Mouse (Mus musculus): ENCODE measurements around the gene Sdccag8.

Sdccag8 gene

GRCm38 (mm10) chr1:176943126-176943525, 128.7 kb downstream of the Sdccag8 start:
- DNase-seq (ENCODE audit: low read depth), result no peak

GRCm38 (mm10) chr1:176943987-176944386, 129.5 kb downstream of the Sdccag8 start:
- DNase-seq (ENCODE audit: low read depth), result no peak

GRCm38 (mm10) chr1:176944458-176945174, 130.2 kb downstream of the Sdccag8 start:
- no peak for DNase-seq (ENCODE audit: low read depth)

- DNase-seq (ENCODE audit: low read depth), result no peak
These were observed 130.7 kb downstream of the Sdccag8 start for GRCm38 (mm10) chr1:176945175-176945540.

GRCm38 (mm10) chr1:176946031-176946795, 131.8 kb downstream of the Sdccag8 start:
- DNase-seq (ENCODE audit: low read depth), result no peak

GRCm38 (mm10) chr1:176946796-176947181, 132.3 kb downstream of the Sdccag8 start:
- no peak for DNase-seq (ENCODE audit: low read depth)

GRCm38 (mm10) chr1:176948861-176949260, 134.4 kb downstream of the Sdccag8 start:
- DNase-seq (ENCODE audit: low read depth), result no peak

- DNase-seq (ENCODE audit: low read depth), result no peak
These were observed 134.9 kb downstream of the Sdccag8 start for GRCm38 (mm10) chr1:176949320-176949719.

GRCm38 (mm10) chr1:176950061-176950460, 135.6 kb downstream of the Sdccag8 start:
- peak; percentile 9 for DNase-seq (ENCODE audit: low read depth)

GRCm38 (mm10) chr1:176951836-176952235, 137.4 kb downstream of the Sdccag8 start:
- no peak for DNase-seq (ENCODE audit: low read depth)

- peak; percentile 60 for DNase-seq (ENCODE audit: low read depth)
These were observed 143.9 kb downstream of the Sdccag8 start for GRCm38 (mm10) chr1:176958311-176958710.

- DNase-seq (ENCODE audit: low read depth), result no peak
These were observed 147.3 kb downstream of the Sdccag8 start for GRCm38 (mm10) chr1:176961716-176962115.

- no peak for DNase-seq (ENCODE audit: low read depth)
These were observed 148.4 kb downstream of the Sdccag8 start for GRCm38 (mm10) chr1:176962894-176963293.

- no peak for DNase-seq (ENCODE audit: low read depth)
These were observed 152.8 kb downstream of the Sdccag8 start for GRCm38 (mm10) chr1:176967299-176967698.

GRCm38 (mm10) chr1:176970635-176971478, 156.4 kb downstream of the Sdccag8 start:
- DNase-seq (ENCODE audit: low read depth), result no peak

- DNase-seq (ENCODE audit: low read depth), result no peak
These were observed 157.0 kb downstream of the Sdccag8 start for GRCm38 (mm10) chr1:176971479-176971797.

- DNase-seq (ENCODE audit: low read depth), result no peak
These were observed 159.1 kb downstream of the Sdccag8 start for GRCm38 (mm10) chr1:176973356-176974088.

- no peak for DNase-seq (ENCODE audit: low read depth)
These were observed 164.8 kb downstream of the Sdccag8 start for GRCm38 (mm10) chr1:176979235-176979634.

- no peak for DNase-seq (ENCODE audit: low read depth)
These were observed 165.7 kb downstream of the Sdccag8 start for GRCm38 (mm10) chr1:176980140-176980539.

- DNase-seq (ENCODE audit: low read depth), result no peak
These were observed 166.4 kb downstream of the Sdccag8 start for GRCm38 (mm10) chr1:176980801-176981400.

GRCm38 (mm10) chr1:176981511-176981910, 167.1 kb downstream of the Sdccag8 start:
- no peak for DNase-seq (ENCODE audit: low read depth)

GRCm38 (mm10) chr1:176982671-176983070, 168.2 kb downstream of the Sdccag8 start:
- no peak for DNase-seq (ENCODE audit: low read depth)
